Mouse (Mus musculus) CD4-positive, CD25-positive, alpha-beta regulatory T cell (primary cell): ENCODE measurements around the gene Olfr180. TPM values are rescaled to one million over a fixed set of nuclear protein-coding genes. Genes with fewer than 3 reads are reported as not detected.

ENCODE experiments used
- polyA plus RNA-seq: library from polyadenylated mRNA; unstranded; fragments of 100-300 nt; shearing (Covaris generic); gene quantifications from one replicate; pipeline ENCODE4 v1.2.1, GENCODE M21; 2017

Olfr180 gene
- not detected for polyA plus RNA-seq

GRCm38 (mm10) chr16:58929292-58929691, at the start of gene Olfr180:
Olfr180 (minus strand) TSS chr16:58929392.

GRCm38 (mm10) chr16:58928655-58929054, 537 bp downstream of the Olfr180 start, which contains the start of gene Olfr181:
Olfr181 (minus strand) TSS chr16:58928755.

GRCm38 (mm10) chr16:58891963-58892362, 37.2 kb downstream of the Olfr180 start, which contains the start of gene Olfr178:
Olfr178 (minus strand) TSS chr16:58892063.

GRCm38 (mm10) chr16:58874668-58875067, 54.5 kb downstream of the Olfr180 start, which contains the start of gene Olfr177:
Olfr177 (minus strand) TSS chr16:58874768.

Other genes starting within 250 kb of the Olfr180 start
- 9.6 TPM for gene Gpr15, start 210.3 kb downstream of the Olfr180 start, polyA plus RNA-seq
- gene Cldnd1, start 201.5 kb downstream of the Olfr180 start, polyA plus RNA-seq, result 80.9 TPM
- not detected for gene Olfr172, start 166.2 kb downstream of the Olfr180 start, polyA plus RNA-seq
- gene Olfr173, start 129.1 kb downstream of the Olfr180 start, polyA plus RNA-seq, result 0.77 TPM
- gene Olfr175-ps1, start 102.6 kb downstream of the Olfr180 start, polyA plus RNA-seq, result not detected
- not detected for gene Olfr177, start 54.6 kb downstream of the Olfr180 start, polyA plus RNA-seq
- not detected for gene Olfr178, start 37.3 kb downstream of the Olfr180 start, polyA plus RNA-seq
- gene Olfr181, start 637 bp downstream of the Olfr180 start, polyA plus RNA-seq, result not detected
- gene Olfr183, start 66.0 kb upstream of the Olfr180 start, polyA plus RNA-seq, result not detected
- gene Olfr186, start 100.9 kb upstream of the Olfr180 start, polyA plus RNA-seq, result not detected
- not detected for gene Olfr187, start 110.4 kb upstream of the Olfr180 start, polyA plus RNA-seq
- gene Olfr190, start 148.6 kb upstream of the Olfr180 start, polyA plus RNA-seq, result 0.02 TPM
- not detected for gene Olfr191, start 160.4 kb upstream of the Olfr180 start, polyA plus RNA-seq
- gene Olfr193, start 182.5 kb upstream of the Olfr180 start, polyA plus RNA-seq, result not detected
- gene Olfr194, start 191.7 kb upstream of the Olfr180 start, polyA plus RNA-seq, result not detected
- not detected for gene Olfr195, start 217.7 kb upstream of the Olfr180 start, polyA plus RNA-seq
- not detected for gene Olfr196, start 241.1 kb upstream of the Olfr180 start, polyA plus RNA-seq